Mouse (Mus musculus): Measurements from ENCODE around the gene 2610001J05Rik. TPM values are rescaled to one million over a fixed set of nuclear protein-coding genes. Genes with fewer than 3 reads are reported as not detected.
"Not testable (repeated sequence)": the region's sequence is repeated elsewhere in the genome, so short reads cannot be mapped to it uniquely, and the experiment has no call there.

Gene 2610001J05Rik
- polyA plus RNA-seq, 1 experiment = not detected

DNA sequence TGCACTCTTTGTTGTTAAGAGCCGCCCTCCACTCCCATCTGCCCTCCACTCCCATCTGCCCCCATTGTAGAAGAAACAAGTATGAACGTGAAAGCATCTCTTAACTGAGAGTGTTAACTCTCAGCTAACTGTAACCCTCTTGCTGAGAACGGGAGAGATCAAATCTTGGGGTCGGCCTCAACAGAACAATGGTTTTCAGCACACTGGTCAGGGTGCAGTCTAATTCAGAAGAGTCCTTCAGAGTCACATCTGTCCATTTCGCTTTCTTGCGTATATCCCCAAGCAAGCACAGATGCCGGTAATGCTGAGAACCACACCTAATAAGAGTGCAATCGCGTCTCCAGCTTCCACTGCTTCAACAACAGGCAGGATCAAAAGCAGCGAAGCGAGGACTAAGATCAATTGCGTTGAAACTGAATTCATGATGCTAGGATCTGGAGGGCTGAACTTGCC is 1.0 kb downstream of the 2610001J05Rik start:
- peak overlapping the region; percentile 31 for H3K4me3 ChIP-seq (ENCODE audit: insufficient read depth, low read depth, low read length)
- H3K27ac ChIP-seq (ENCODE audit: insufficient read depth, low read depth, low read length) = no peak overlapping the region
- H3K4me1 ChIP-seq (ENCODE audit: control insufficient read depth, insufficient read depth, low read length) = no peaks in the 10 kb centered on the region; the same call in 1 of the 2 replicates
- TF ChIP-seq CTCF (IDR thresholded peaks at IDR 0.05; ENCODE audit: insufficient read depth, low read depth, low read length) (no peak), POLR2A (IDR thresholded peaks at IDR 0.05; ENCODE audit: insufficient read depth, low read depth, low read length) (no peak)
- WGBS = 15% methylated on average over 12 of the region's 12 CpGs

DNA sequence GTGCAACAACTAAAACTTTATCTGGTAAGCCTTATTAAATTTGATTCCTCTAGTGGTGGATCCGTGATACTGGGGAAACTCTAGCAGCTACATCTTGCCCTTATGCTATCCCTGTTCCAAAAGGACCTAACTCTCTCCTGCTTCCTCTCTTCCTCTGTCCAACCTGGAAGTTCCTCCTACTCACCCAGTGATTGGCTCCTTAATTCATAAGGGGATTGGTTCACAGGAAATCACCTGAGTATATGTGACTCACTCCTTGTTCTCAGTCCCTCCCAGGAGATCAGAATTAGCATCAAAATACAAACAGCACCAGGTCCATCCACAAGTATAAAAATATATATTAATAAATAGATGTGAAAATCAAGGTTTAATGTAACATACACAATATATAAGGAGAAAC is 10.7 kb downstream of the 2610001J05Rik start:
- H3K4me3 ChIP-seq (ENCODE audit: insufficient read depth, low read depth, low read length) = no peak overlapping the region
- no peak for TF ChIP-seq POLR2A (IDR thresholded peaks at IDR 0.05; ENCODE audit: insufficient read depth, low read depth, low read length)
- no peak for TF ChIP-seq CTCF (IDR thresholded peaks at IDR 0.05; ENCODE audit: insufficient read depth, low read depth, low read length)
- 98% methylated on average over 1 of the region's 1 CpGs for WGBS
- no peaks in the 10 kb centered on the region for H3K4me1 ChIP-seq (ENCODE audit: control insufficient read depth, insufficient read depth, low read length)
- no peak overlapping the region for H3K27ac ChIP-seq (ENCODE audit: insufficient read depth, low read depth, low read length)

DNA sequence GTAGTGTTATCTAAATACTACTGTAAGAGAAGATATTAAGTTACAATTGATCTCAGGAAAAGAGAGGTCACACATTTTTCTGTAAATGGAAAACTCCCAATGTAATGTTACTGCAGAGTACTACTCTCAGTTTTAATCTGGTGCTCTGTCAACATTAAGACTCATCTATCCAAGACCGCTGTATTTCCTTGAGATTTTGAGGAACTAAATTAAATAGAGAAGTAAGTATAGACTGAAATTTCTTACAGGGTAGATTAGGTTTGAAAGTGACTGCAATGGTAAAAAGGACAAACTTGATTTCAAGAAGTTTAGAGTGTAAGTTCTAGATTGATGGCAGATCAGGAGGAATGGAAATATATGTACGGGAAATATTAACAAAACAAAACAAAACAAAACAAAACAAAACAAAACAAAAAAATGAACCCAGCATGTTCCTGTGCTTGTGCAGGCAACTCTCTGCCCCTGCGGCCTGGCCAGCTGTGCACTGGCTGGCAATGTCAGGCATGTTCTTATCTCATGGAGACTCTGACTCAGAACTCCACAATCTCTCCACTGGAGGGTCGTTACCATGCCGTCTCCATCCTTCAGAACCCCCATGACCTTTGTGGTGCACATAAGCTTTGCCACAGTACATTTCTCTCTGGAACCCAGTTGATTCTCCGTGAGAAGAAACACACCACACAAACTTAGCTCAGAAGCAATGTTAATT is 11.3 kb downstream of the 2610001J05Rik start:
- 86% methylated on average over 6 of the region's 6 CpGs for WGBS
- TF ChIP-seq POLR2A (IDR thresholded peaks at IDR 0.05; ENCODE audit: insufficient read depth, low read depth, low read length) (no peak), CTCF (IDR thresholded peaks at IDR 0.05; ENCODE audit: insufficient read depth, low read depth, low read length) (no peak)
- Histone ChIP-seq H3K4me3 (ENCODE audit: insufficient read depth, low read depth, low read length) (no peak overlapping the region), H3K4me1 (ENCODE audit: control insufficient read depth, insufficient read depth, low read length) (no peaks in the 10 kb centered on the region), H3K27ac (ENCODE audit: insufficient read depth, low read depth, low read length) (no peak overlapping the region)

- WGBS = 61% methylated on average over 11 of the region's 11 CpGs
- Histone ChIP-seq H3K27ac (ENCODE audit: insufficient read depth, low read depth, low read length) (no peak overlapping the region), H3K4me1 (ENCODE audit: control insufficient read depth, insufficient read depth, low read length) (no peaks in the 10 kb centered on the region), H3K4me3 (ENCODE audit: insufficient read depth, low read depth, low read length) (no peak overlapping the region)
- no peak for TF ChIP-seq POLR2A (IDR thresholded peaks at IDR 0.05; ENCODE audit: insufficient read depth, low read depth, low read length)
- TF ChIP-seq CTCF (IDR thresholded peaks at IDR 0.05; ENCODE audit: insufficient read depth, low read depth, low read length) = no peak
Observed at GRCm38 (mm10) chr6:13854230-13854629, 17.1 kb downstream of the 2610001J05Rik start.

- no peak overlapping the region for H3K27ac ChIP-seq (ENCODE audit: insufficient read depth, low read depth, low read length)
- TF ChIP-seq CTCF (IDR thresholded peaks at IDR 0.05; ENCODE audit: insufficient read depth, low read depth, low read length) (no peak), POLR2A (IDR thresholded peaks at IDR 0.05; ENCODE audit: insufficient read depth, low read depth, low read length) (no peak)
- no peaks in the 10 kb centered on the region for H3K4me1 ChIP-seq (ENCODE audit: control insufficient read depth, insufficient read depth, low read length)
- 76% methylated on average over 4 of the region's 4 CpGs for WGBS
- no peak overlapping the region for H3K4me3 ChIP-seq (ENCODE audit: insufficient read depth, low read depth, low read length)
Observed at GRCm38 (mm10) chr6:13853244-13853643, 18.1 kb downstream of the 2610001J05Rik start.

DNA sequence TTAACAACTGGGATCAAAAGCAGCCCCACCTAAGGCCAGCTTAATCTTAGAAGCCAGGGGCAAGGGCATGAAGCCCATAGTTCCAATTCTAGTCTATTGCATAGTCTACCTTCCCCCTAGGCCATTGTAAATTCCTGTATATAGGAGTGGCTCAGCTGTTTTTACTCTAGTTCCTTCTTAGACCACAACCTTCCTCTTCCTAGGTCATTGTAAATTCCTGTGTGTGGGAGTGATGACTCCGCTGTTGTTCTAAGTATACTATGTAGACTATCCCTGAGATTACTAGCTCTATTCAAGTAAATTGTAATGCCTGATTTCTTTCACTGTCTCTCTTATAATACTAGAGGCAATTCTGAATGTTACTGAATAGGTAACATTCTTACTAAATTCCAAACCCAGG is 25.3 kb downstream of the 2610001J05Rik start:
- not testable (repeated sequence) for H3K27ac ChIP-seq (ENCODE audit: insufficient read depth, low read depth, low read length); H3K4me1 ChIP-seq (ENCODE audit: control insufficient read depth, insufficient read depth, low read length); H3K4me3 ChIP-seq (ENCODE audit: insufficient read depth, low read depth, low read length)
- 65% methylated on average over 1 of the region's 1 CpGs for WGBS

- TF ChIP-seq POLR2A (IDR thresholded peaks at IDR 0.05; ENCODE audit: insufficient read depth, low read depth, low read length) (no peak), CTCF (IDR thresholded peaks at IDR 0.05; ENCODE audit: insufficient read depth, low read depth, low read length) (no peak)
- WGBS = 16% methylated on average over 18 of the region's 18 CpGs
- peak within 1 kb of the TSS; percentile 100 for H3K27ac ChIP-seq (ENCODE audit: insufficient read depth, low read depth, low read length)
Observed at GRCm38 (mm10) chr6:13839345-13840054, 31.8 kb downstream of the 2610001J05Rik start, which contains the start of gene Gpr85. Gpr85 (minus strand) TSS chr6:13839942.

DNA sequence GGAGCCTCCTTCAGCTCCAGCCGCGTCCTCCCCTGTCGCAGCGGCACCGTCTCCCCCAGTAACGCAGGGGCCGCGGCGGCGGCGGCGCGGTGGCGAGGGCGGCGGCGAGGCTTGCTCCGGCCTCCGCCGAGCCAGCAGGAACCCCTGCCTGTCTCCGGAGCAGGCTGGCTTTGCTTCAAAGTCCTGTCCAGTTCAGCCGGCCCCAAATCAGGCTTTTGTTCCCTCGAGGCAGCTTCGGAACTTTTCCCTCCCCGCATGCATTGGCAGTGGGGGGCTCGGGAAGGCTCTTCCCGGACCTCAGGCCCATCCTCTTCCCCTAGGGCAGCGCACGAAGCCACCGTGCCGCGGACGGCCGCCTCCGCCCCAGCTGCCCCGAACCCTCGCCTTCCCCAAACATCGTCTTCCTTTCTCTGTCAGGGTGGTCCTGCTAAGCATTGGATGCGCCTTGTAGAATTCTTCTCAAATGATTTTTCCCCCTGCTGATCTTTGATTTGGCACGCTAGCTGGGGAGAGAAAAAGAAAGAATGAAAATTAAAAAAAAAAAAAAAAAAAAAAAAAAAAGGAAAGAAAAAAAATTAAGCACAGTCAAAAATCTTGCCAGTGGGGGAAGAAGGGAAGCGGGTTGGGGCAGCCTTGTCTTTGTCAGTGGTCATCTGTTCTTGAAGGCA is 32.5 kb downstream of the 2610001J05Rik start:
- no peaks in the 10 kb centered on the region for H3K4me1 ChIP-seq (ENCODE audit: control insufficient read depth, insufficient read depth, low read length)
- under 1% methylated on average over 41 of the region's 41 CpGs for WGBS
- peak; percentile 83 for TF ChIP-seq POLR2A (IDR thresholded peaks at IDR 0.05; ENCODE audit: insufficient read depth, low read depth, low read length)
- TF ChIP-seq CTCF (IDR thresholded peaks at IDR 0.05; ENCODE audit: insufficient read depth, low read depth, low read length) = no peak
- peak overlapping the region; percentile 93 for H3K4me3 ChIP-seq (ENCODE audit: insufficient read depth, low read depth, low read length)
- H3K27ac ChIP-seq (ENCODE audit: insufficient read depth, low read depth, low read length) = peak overlapping the region; percentile 100

More at GRCm38 (mm10) chr6:13839345-13840054, 31.8 kb downstream of the 2610001J05Rik start, which contains the start of gene Gpr85:
- peak within 1 kb of the TSS; percentile 93 for H3K4me3 ChIP-seq (ENCODE audit: insufficient read depth, low read depth, low read length)
- H3K4me1 ChIP-seq (ENCODE audit: control insufficient read depth, insufficient read depth, low read length) = no peaks in the 10 kb centered on the region
